Mouse (Mus musculus): Measurements from ENCODE around the gene Acsm3. TPM values are rescaled to one million over a fixed set of nuclear protein-coding genes. Genes with fewer than 3 reads are reported as not detected.

The Acsm3 gene
- polyA plus RNA-seq, 1 experiment from 2014 or later = 0.33 TPM

- Histone ChIP-seq H3K4me3 (no peak overlapping the region), H3K9me3 (no peaks in the 10 kb centered on the region), H3K36me3 (peaks cover 36% of the 10 kb centered on the region), H3K4me1 (no peaks in the 10 kb centered on the region), H3K27ac (no peak overlapping the region), H3K27me3 (ENCODE audit: insufficient read depth, poor library complexity, severe bottlenecking) (no peaks in the 10 kb centered on the region)
- DNase-seq (ENCODE audit: low spot score) = no peak
- 95% methylated on average over 3 of the region's 3 CpGs for WGBS
Observed at GRCm38 (mm10) chr7:119808723-119809122, 48.0 kb downstream of the Acsm3 start.

GRCm38 (mm10) chr7:119835371-119835770, 74.6 kb downstream of the Acsm3 start:
- H3K27ac ChIP-seq = no peak overlapping the region
- no peaks in the 10 kb centered on the region for H3K27me3 ChIP-seq (ENCODE audit: insufficient read depth, poor library complexity, severe bottlenecking)
- no peaks in the 10 kb centered on the region for H3K9me3 ChIP-seq
- H3K4me1 ChIP-seq = no peaks in the 10 kb centered on the region
- H3K4me3 ChIP-seq = no peak overlapping the region
- DNase-seq (ENCODE audit: low spot score) = no peak
- 86% methylated on average over 1 of the region's 1 CpGs for WGBS
- peaks cover 35% of the 10 kb centered on the region for H3K36me3 ChIP-seq

- H3K4me1 ChIP-seq = no peaks in the 10 kb centered on the region
- 92% methylated on average over 4 of the region's 4 CpGs for WGBS
- peaks cover 37% of the 10 kb centered on the region for H3K36me3 ChIP-seq
- no peak overlapping the region for H3K4me3 ChIP-seq
- H3K27ac ChIP-seq = no peak overlapping the region
- no peak for DNase-seq (ENCODE audit: low spot score)
- no peaks in the 10 kb centered on the region for H3K9me3 ChIP-seq
- H3K27me3 ChIP-seq (ENCODE audit: insufficient read depth, poor library complexity, severe bottlenecking) = no peaks in the 10 kb centered on the region
Observed at GRCm38 (mm10) chr7:119835996-119836777, 75.5 kb downstream of the Acsm3 start.

Other genes with a start within 250 kb of the Acsm3 start
- gene Acsm5, start 241.5 kb upstream of the Acsm3 start, polyA plus RNA-seq (2016; fragmentation: Nextera tagmentation; extraction: Ambion mirVana) = not detected in 2 replicates
- not detected in 2 replicates for gene Pdilt, start 237.4 kb upstream of the Acsm3 start, polyA plus RNA-seq (2016; fragmentation: Nextera tagmentation; extraction: Ambion mirVana)
- gene Acsm2, start 206.6 kb upstream of the Acsm3 start, polyA plus RNA-seq (2016; fragmentation: Nextera tagmentation; extraction: Ambion mirVana) = not detected in 2 replicates
- gene Acsm1, start 153.9 kb upstream of the Acsm3 start, polyA plus RNA-seq (2016; fragmentation: Nextera tagmentation; extraction: Ambion mirVana) = not detected in 2 replicates
- not detected in 2 replicates for gene Acsm4, start 70.9 kb upstream of the Acsm3 start, polyA plus RNA-seq (2016; fragmentation: Nextera tagmentation; extraction: Ambion mirVana)
- gene Thumpd1, start 40.1 kb upstream of the Acsm3 start, polyA plus RNA-seq (2016; fragmentation: Nextera tagmentation; extraction: Ambion mirVana) = 69.8 and 80.6 TPM in 2 replicates
- 21.2 and 23.5 TPM in 2 replicates for gene Rexo5, start 33.1 kb downstream of the Acsm3 start, polyA plus RNA-seq (2016; fragmentation: Nextera tagmentation; extraction: Ambion mirVana)
- gene Eri2, start 33.1 kb downstream of the Acsm3 start, polyA plus RNA-seq (2016; fragmentation: Nextera tagmentation; extraction: Ambion mirVana) = 17.2 and 17.3 TPM in 2 replicates
- 7.7 and 10.8 TPM in 2 replicates for gene Lyrm1, start 134.9 kb downstream of the Acsm3 start, polyA plus RNA-seq (2016; fragmentation: Nextera tagmentation; extraction: Ambion mirVana)
- 7.4 and 10.1 TPM in 2 replicates for gene Dcun1d3, start 135.4 kb downstream of the Acsm3 start, polyA plus RNA-seq (2016; fragmentation: Nextera tagmentation; extraction: Ambion mirVana)